23 mouse cellular contexts compared by ENCODE assay signal in genomic region chr16:94999551-94999950, GRCm38 (mm10). TPM values are rescaled to one million over a fixed set of nuclear protein-coding genes. Genes with fewer than 3 reads are reported as not detected.
DNase-seq lines count a peak whose midpoint lies in the region; ATAC-seq lines count a peak whose summit lies in the region.
"Had no signal": no experiment of that assay in that cellular context is flagged by ENCODE, and none has a peak within 500 bp of the region (broad histone marks: within the 10 kb centered on the region; RNA-seq: fewer than 3 reads in every experiment).

No protein-coding gene starts in this region.

- peak; percentile 66 to 73 for DNase-seq in cerebellum, postnatal 10 days
- no peak for DNase-seq in cerebellum, postnatal 36 days
- DNase-seq in hindbrain, embryonic 11.5 days (ENCODE audit: low spot score): peak; percentile 1
- DNase-seq in left cerebral cortex, postnatal 4 days: peak; percentile 34
- DNase-seq in left cerebral cortex, postnatal 10 days (ENCODE audit: extremely low spot score in 1 of 2, low spot score in 2 of 2): no peak
- DNase-seq: adrenal gland, adult 2 months; adrenal gland, postnatal 10 days; adrenal gland, postnatal 25 days; cerebellum, adult 11 months; cerebellum, adult 9-11 months; cerebellum, postnatal 25 days had no signal

- H3K36me3 ChIP-seq in hindbrain, embryonic 11.5 days (ENCODE audit: control insufficient read depth, insufficient read depth, low read length): no peaks in the 10 kb centered on the region
- no peaks in the 10 kb centered on the region for H3K36me3 ChIP-seq in hindbrain, embryonic 12.5 days
- H3K36me3 ChIP-seq: embryonic facial prominence, embryonic 13.5 days; embryonic facial prominence, embryonic 15.5 days; forebrain, embryonic 10.5 days had no signal

- no peak overlapping the region for H3K9ac ChIP-seq in hindbrain, embryonic 11.5 days (ENCODE audit: low read depth, low read length)
- H3K9ac ChIP-seq in hindbrain, embryonic 12.5 days: no peak overlapping the region
- H3K9ac ChIP-seq: embryonic facial prominence, embryonic 13.5 days; embryonic facial prominence, embryonic 15.5 days had no signal

- ATAC-seq in hindbrain, embryonic 11.5 days (ENCODE audit: low FRiP score): no peak
- ATAC-seq in hindbrain, embryonic 12.5 days (ENCODE audit: low FRiP score): no peak
- ATAC-seq: forebrain, embryonic 14.5 days; forebrain, embryonic 16.5 days had no signal

- intact Hi-C loops in left cerebral cortex, postnatal 4 days (cut with DNase I): loop anchor here (5.0 to 10.0 kb wide), 3 partner anchors 185 to 343 kb away; no protein-coding TSS in a partner anchor
- intact Hi-C loops in left cerebral cortex, postnatal 10 days (cut with DNase I): loop anchor here (5.0 kb wide), 4 partner anchors 117 to 343 kb away; no protein-coding TSS in a partner anchor

- no peak overlapping the region for H3K27ac ChIP-seq in hindbrain, embryonic 11.5 days (ENCODE audit: low read depth, low read length)
- H3K27ac ChIP-seq in hindbrain, embryonic 12.5 days: no peak overlapping the region
- H3K27ac ChIP-seq: embryonic facial prominence, embryonic 13.5 days; embryonic facial prominence, embryonic 15.5 days; forebrain, embryonic 10.5 days had no signal

- H3K27me3 ChIP-seq in hindbrain, embryonic 11.5 days (ENCODE audit: control insufficient read depth, insufficient read depth, low read length): peaks cover 17% of the 10 kb centered on the region
- peaks cover 40% of the 10 kb centered on the region for H3K27me3 ChIP-seq in hindbrain, embryonic 12.5 days

- H3K9me3 ChIP-seq in hindbrain, embryonic 11.5 days (ENCODE audit: control insufficient read depth, low read length): no peaks in the 10 kb centered on the region
- H3K9me3 ChIP-seq in hindbrain, embryonic 12.5 days (replicated peaks): no peaks in the 10 kb centered on the region
- H3K9me3 ChIP-seq: embryonic facial prominence, embryonic 13.5 days; embryonic facial prominence, embryonic 15.5 days; forebrain, embryonic 10.5 days had no signal

- no peak overlapping the region for H3K4me2 ChIP-seq in hindbrain, embryonic 11.5 days (replicated peaks; ENCODE audit: low read depth, low read length)
- no peak overlapping the region for H3K4me2 ChIP-seq in hindbrain, embryonic 12.5 days (replicated peaks)
- H3K4me2 ChIP-seq: embryonic facial prominence, embryonic 13.5 days; embryonic facial prominence, embryonic 15.5 days had no signal

- WGBS in hindbrain, embryonic 11.5 days: 68% methylated on average over 5 of the region's 5 CpGs
- 58% methylated on average over 5 of the region's 5 CpGs for WGBS in hindbrain, embryonic 12.5 days

- peaks cover 4% of the 10 kb centered on the region; the same call in 1 of the 2 replicates for H3K4me1 ChIP-seq in hindbrain, embryonic 11.5 days (replicated peaks; ENCODE audit: control insufficient read depth, insufficient read depth, low read length)
- H3K4me1 ChIP-seq in hindbrain, embryonic 12.5 days: peaks cover 19% of the 10 kb centered on the region

- no peak overlapping the region for H3K4me3 ChIP-seq in hindbrain, embryonic 11.5 days (ENCODE audit: low read depth, low read length)
- no peak overlapping the region for H3K4me3 ChIP-seq in hindbrain, embryonic 12.5 days
- H3K4me3 ChIP-seq: embryonic facial prominence, embryonic 13.5 days; embryonic facial prominence, embryonic 15.5 days; erythroblast, embryonic 14.5 days; forebrain, embryonic 10.5 days had no signal

RNA-seq across cellular contexts. Expression of gene Kcnj6, which starts 2.0 kb away (rescaled TPM):
- polyA plus RNA-seq in hindbrain, embryonic 11.5 days (2014; fragmentation: Nextera tagmentation; extraction: Ambion mirVana): 0.08 TPM in 2 replicates
- 0.26 and 0.53 TPM in 2 replicates for polyA plus RNA-seq in hindbrain, embryonic 12.5 days (2016; fragmentation: Nextera tagmentation; extraction: Ambion mirVana)
- 10 to 100 TPM; 31.4 to 34.2 TPM for total RNA-seq in left cerebral cortex, postnatal 4 days (2021)
- total RNA-seq in left cerebral cortex, postnatal 10 days (2021): 10 to 100 TPM; 54.4 to 57.3 TPM
- total RNA-seq: common myeloid progenitor, adult 5-6 weeks; ES-E14; MEL had no signal
- polyA plus RNA-seq: adrenal gland, adult 2 months; C2C12; embryonic facial prominence, embryonic 11.5 days had no signal

Comparison
In these comparisons a context has a peak if more than half of its experiments do, and no peak if none do; other contexts are left out.
1. DNase-seq: peak in cerebellum, postnatal 10 days (2 of 2), hindbrain, embryonic 11.5 days (single experiment) and left cerebral cortex, postnatal 4 days (single experiment); none in cerebellum, postnatal 36 days (0 of 2) and left cerebral cortex, postnatal 10 days (0 of 2).